Mouse (Mus musculus) neural tube, embryonic 12.5 days (tissue): ENCODE data around the gene Cby3. TPM values are rescaled to one million over a fixed set of nuclear protein-coding genes. Genes with fewer than 3 reads are reported as not detected.

Experiments used
- ATAC-seq: fragments of 200-750 bp; cut with Nextera tagmentation; 2 replicates; pipeline ENCODE4 v1.8.0; 2017; ENCODE audit warnings: low read depth, mild to moderate bottlenecking, moderate TSS enrichment, moderate library complexity; ENCODE audit not compliant: low FRiP score
- H3K27ac ChIP-seq: fragments of 300-500 bp; sonication (generic); 2 replicates; pipeline ENCODE4 v1.5.1; 2016
- H3K27me3 ChIP-seq: fragments of 300-500 bp; sonication (generic); replicated peaks from 2 replicates; pipeline ENCODE4 v1.6.1; 2016; ENCODE audit warnings: mild to moderate bottlenecking
- H3K36me3 ChIP-seq: fragments of 300-500 bp; sonication (generic); 2 replicates; pipeline ENCODE4 v1.6.1; 2016; ENCODE audit warnings: mild to moderate bottlenecking
- H3K4me1 ChIP-seq: fragments of 300-500 bp; sonication (generic); 2 replicates; pipeline ENCODE4 v1.6.1; 2016
- H3K4me2 ChIP-seq: fragments of 300-500 bp; sonication (generic); replicated peaks from 2 replicates; pipeline ENCODE4 v1.6.1; 2016; ENCODE audit warnings: mild to moderate bottlenecking
- H3K4me3 ChIP-seq: fragments of 300-500 bp; sonication (generic); 2 replicates; pipeline ENCODE4 v1.5.1; 2016
- H3K9ac ChIP-seq: fragments of 300-500 bp; sonication (generic); 2 replicates; pipeline ENCODE4 v1.6.1; 2016; ENCODE audit warnings: mild to moderate bottlenecking
- H3K9me3 ChIP-seq: fragments of 300-500 bp; sonication (generic); 2 replicates; pipeline ENCODE4 v1.6.1; 2016; ENCODE audit warnings: mild to moderate bottlenecking
- WGBS: fragments of 180-500 bp; shearing (Covaris S2); methylation state at CpG from one replicate; pipeline ENCODE4 v1.1.7; 2016; 5-methylcytosine and 5-hydroxymethylcytosine counted together
- polyA plus RNA-seq: library from polyadenylated mRNA; unstranded; fragments of >200 nt; fragmentation: Nextera tagmentation; extraction: Ambion mirVana; gene quantifications from 2 replicates; pipeline ENCODE4 v1.2.1, GENCODE M21; 2016

Cby3 gene
- polyA plus RNA-seq, 1 experiment from 2014 or later = not detected

DNA sequence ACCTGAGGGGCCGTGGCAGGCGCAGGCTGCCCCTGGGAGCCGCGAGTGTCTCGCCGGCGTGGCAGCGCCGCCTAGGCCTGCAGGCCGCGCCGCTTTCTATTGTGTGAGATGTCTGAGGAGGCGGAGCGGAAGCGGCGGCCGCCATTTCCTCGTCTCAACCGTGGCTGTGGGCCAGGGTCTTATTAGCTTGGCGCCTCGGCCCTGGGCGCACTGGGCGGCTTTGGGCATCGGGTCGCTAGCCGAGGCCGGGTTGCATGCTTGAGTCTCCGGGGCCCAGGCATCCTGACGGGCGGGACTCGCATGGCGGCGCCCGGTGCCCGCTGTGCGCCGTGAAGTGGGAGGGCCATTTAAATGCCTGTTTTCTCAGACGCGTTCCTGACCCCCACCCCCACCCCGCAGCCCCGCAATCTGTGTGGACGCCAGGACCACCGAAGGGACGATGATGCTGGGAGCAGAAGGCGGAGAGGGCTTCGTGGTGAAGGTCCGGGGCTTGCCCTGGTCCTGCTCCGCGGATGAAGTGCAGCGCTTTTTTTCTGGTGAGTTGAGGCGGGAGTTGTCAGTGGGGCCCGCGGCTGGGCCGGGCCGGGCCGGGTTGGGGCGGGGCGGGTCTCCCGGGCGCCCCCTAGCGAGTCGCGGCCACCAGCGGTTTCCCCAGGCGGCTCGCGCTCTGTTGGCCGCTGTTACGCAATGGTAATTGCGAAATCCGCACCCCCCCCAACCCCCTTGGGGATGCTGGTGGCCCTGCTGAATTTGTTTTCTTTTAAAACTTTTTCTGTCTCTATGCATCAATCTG is 23.8 kb downstream of the Cby3 start:
- H3K36me3 ChIP-seq = peaks cover 24% of the 10 kb centered on the region
- no peaks in the 10 kb centered on the region for H3K27me3 ChIP-seq
- peaks cover 22% of the 10 kb centered on the region for H3K4me1 ChIP-seq
- peak; percentile 79 for ATAC-seq
- H3K9me3 ChIP-seq = no peaks in the 10 kb centered on the region
- peak overlapping the region; percentile 59 for H3K4me2 ChIP-seq
- H3K9ac ChIP-seq = peak overlapping the region; percentile 99
- peak overlapping the region; percentile 99 for H3K27ac ChIP-seq
- peak overlapping the region; percentile 86 for H3K4me3 ChIP-seq
- under 1% methylated on average over 71 of the region's 71 CpGs for WGBS

DNA sequence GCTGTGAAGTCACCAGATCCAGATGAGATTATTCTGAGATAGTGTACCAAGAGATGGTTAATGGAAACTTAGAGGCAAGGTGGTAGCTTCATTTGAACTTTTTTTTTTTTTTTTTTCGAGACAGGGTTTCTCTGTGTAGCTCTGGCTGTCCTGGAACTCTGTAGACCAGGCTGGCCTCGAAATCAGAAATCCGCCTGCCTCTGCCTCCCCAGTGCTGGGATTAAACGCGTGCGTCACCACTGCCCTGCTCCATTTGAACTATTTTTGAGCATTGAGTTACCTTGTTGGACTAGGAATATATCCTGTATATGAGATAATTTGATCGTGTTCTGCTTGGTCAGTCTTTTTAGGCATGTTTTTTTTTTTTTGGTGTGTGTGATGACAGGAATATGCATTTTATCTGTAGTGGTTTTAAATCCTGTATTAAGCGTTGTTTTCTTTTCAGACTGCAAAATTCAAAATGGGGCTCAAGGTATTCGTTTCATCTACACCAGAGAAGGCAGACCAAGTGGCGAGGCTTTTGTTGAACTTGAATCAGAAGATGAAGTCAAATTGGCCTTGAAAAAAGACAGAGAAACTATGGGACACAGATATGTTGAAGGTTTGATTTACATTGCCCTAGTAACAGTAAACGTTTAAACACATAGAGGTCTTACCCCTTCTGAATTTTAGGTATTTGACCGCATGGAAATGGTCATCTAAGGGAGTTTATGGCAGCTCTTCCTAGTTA is 24.9 kb downstream of the Cby3 start:
- H3K36me3 ChIP-seq = peaks cover 29% of the 10 kb centered on the region
- H3K9ac ChIP-seq = peak overlapping the region; percentile 99
- peak overlapping the region; percentile 86 for H3K4me3 ChIP-seq
- WGBS = 68% methylated on average over 12 of the region's 12 CpGs
- H3K4me2 ChIP-seq = peak overlapping the region; percentile 59
- no peaks in the 10 kb centered on the region for H3K9me3 ChIP-seq
- no peak for ATAC-seq
- peaks cover 22% of the 10 kb centered on the region for H3K4me1 ChIP-seq
- no peaks in the 10 kb centered on the region for H3K27me3 ChIP-seq
- no peak overlapping the region for H3K27ac ChIP-seq

DNA sequence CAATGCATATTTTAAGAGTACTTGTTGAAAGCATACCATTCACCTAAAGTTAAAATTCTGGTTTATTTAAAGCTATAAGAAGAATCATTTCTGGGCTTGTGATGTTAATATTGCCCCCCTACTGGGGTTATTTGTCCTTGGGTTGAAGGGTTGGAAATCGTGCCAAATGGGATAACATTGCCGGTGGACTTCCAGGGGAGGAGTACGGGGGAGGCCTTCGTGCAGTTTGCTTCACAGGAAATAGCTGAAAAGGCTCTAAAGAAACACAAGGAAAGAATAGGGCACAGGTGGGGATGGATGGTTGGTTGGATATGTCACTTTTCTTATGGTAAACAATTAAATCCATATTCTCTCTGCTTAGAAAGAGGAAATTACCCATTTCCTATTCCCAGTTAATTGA is 27.0 kb downstream of the Cby3 start:
- Histone ChIP-seq H3K9ac (no peak overlapping the region), H3K4me2 (peak overlapping the region; percentile 54), H3K4me3 (0 out of 2 replicates have a peak overlapping the region, but pooled peaks have one; percentile 17), H3K27me3 (no peaks in the 10 kb centered on the region), H3K36me3 (peaks cover 43% of the 10 kb centered on the region), H3K4me1 (peaks cover 19% of the 10 kb centered on the region), H3K27ac (no peak overlapping the region), H3K9me3 (no peaks in the 10 kb centered on the region)
- no peak for ATAC-seq
- WGBS = 57% methylated on average over 4 of the region's 4 CpGs

DNA sequence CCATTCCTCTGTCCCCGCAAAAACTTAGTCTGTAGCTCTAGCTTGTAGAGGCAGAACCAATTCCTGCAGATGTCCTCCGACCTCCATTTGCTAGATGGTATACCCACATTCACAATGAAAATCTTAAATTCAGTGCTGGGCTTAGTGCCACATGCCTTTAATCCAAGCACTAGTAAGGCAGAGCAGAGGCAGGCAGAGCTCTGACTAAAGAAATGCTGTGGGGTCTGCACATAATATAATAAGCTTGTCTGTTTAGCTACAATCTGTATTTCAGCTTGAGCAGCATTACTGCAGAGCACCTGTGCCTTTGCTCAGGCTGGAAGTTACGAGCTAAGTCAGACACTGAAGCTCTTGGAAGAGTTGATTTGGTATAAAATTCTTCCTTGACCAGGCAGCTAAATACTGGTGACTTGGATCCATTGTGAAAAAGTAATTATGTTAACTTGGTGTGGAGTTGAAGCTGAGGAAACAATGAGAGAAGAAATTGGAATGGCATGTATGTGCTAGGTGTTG is 33.0 kb downstream of the Cby3 start:
- Histone ChIP-seq H3K9me3 (no peaks in the 10 kb centered on the region), H3K36me3 (peaks cover 67% of the 10 kb centered on the region), H3K27ac (no peak overlapping the region), H3K4me2 (no peak overlapping the region), H3K4me1 (0 out of 2 replicates have a peak, but pooled peaks cover 3% of the 10 kb centered on the region), H3K9ac (no peak overlapping the region), H3K27me3 (no peaks in the 10 kb centered on the region), H3K4me3 (no peak overlapping the region)
- WGBS = 80% methylated on average over 3 of the region's 3 CpGs
- no peak for ATAC-seq

DNA sequence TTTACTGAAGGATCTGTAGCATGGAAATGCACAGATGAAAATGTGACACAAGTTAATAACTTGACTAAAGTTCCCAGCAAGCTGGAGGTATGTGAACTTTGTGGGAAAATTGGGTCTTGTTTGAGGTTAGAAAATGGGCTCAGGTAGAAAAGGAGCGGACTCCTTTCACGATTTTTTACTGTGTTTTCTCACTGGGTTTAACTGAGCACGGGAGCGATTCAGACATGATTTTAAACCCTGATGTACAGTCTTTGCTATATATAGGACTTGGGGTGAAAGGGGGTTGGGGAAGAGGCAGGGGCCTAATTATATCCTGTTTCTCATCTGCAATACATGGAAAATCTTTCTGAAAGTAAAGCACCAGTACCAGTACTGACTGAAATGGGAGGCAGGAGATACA is 33.4 kb downstream of the Cby3 start:
- WGBS = 93% methylated on average over 4 of the region's 4 CpGs

DNA sequence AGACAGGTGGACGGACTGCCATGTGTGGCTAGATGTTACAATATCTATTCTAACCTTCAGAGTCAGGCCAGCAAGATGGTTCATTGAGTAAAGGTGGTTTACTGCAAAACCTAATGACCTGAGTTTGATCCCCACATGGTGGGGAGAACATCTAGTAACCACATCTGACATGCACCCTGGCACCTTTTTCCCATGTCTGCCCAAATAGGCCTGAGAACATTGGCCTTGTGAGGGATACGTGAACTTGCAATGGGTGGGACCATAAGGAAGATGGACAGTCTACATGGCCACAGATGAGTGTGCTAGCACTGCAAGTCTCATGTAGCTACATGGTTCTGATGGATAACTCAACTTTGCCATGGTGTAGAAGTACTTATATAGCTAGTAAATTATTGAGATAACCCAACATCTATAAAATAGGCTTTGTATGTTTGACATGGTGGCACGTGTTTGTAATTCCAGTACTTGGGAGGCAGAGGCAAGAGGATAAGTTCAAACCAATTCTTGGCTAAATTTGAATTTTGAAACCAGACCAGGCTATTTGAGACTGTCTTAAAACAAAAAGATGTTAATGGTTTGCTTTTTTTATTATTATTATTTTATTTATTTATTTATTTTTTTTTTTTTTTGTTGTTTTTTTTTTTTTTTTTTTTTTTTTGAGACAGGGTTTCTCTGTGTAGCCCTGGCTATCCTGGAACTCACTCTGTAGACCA is 34.1 kb downstream of the Cby3 start:
- H3K27me3 ChIP-seq = no peaks in the 10 kb centered on the region
- H3K9ac ChIP-seq = no peak overlapping the region
- no peaks in the 10 kb centered on the region for H3K9me3 ChIP-seq
- no peaks in the 10 kb centered on the region for H3K4me1 ChIP-seq
- no peak overlapping the region for H3K4me2 ChIP-seq
- ATAC-seq = no peak
- H3K36me3 ChIP-seq = peaks cover 61% of the 10 kb centered on the region
- no peak overlapping the region for H3K27ac ChIP-seq
- no peak overlapping the region for H3K4me3 ChIP-seq
- WGBS = 93% methylated on average over 3 of the region's 3 CpGs

More for the DNA sequence above, 33.4 kb downstream of the Cby3 start:
- Histone ChIP-seq H3K27me3 (no peaks in the 10 kb centered on the region), H3K4me1 (no peaks in the 10 kb centered on the region), H3K4me3 (no peak overlapping the region), H3K9me3 (no peaks in the 10 kb centered on the region), H3K4me2 (no peak overlapping the region), H3K9ac (no peak overlapping the region), H3K36me3 (peaks cover 63% of the 10 kb centered on the region), H3K27ac (no peak overlapping the region)
- ATAC-seq = no peak

DNA sequence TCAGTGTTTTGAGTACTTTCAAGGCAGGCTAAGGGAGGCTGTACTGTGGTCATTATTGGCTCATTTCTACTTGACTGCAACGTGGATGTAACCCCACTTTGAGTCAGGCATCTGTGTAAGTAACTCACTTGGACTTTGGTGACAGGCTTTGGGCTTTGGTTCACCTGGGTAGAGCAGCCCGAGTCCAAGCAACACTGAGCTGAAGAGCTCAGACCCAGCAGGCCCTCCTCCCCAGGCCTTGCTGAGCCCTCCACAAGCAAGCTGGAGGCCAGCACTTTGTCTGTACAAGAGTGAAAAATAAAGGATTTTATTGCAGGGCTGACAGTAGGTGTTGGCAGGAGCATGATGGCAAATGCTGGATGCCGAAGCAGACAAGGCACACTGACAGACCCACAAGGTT is 34.7 kb downstream of the Cby3 start:
- H3K9ac ChIP-seq = no peak overlapping the region
- peaks cover 64% of the 10 kb centered on the region for H3K36me3 ChIP-seq
- H3K4me1 ChIP-seq = no peaks in the 10 kb centered on the region
- ATAC-seq = no peak
- no peak overlapping the region for H3K27ac ChIP-seq
- no peaks in the 10 kb centered on the region for H3K27me3 ChIP-seq
- H3K4me3 ChIP-seq = no peak overlapping the region
- no peak overlapping the region for H3K4me2 ChIP-seq
- H3K9me3 ChIP-seq = no peaks in the 10 kb centered on the region
- 73% methylated on average over 3 of the region's 3 CpGs for WGBS

DNA sequence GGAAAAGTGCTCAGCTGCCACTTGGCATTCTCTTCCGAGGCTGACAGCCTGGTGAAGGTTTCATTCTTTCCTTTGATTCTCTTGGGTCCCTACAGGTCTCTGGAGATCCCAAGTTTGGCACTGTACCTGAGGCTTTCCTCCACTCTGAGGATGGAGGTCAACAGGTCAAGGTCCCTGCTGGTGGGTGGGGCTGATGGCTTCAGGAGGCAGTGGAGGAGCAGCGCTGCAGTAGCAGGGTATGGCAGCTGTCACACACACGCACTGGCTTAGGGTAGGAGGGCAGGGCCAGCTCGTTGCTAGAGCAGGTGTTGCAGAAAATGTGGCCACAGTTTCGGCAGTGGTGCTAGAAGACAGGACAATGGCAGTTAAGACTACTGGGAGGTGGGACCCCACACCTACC is 35.4 kb downstream of the Cby3 start:
- H3K4me2 ChIP-seq = no peak overlapping the region
- H3K27me3 ChIP-seq = no peaks in the 10 kb centered on the region
- H3K36me3 ChIP-seq = peaks cover 67% of the 10 kb centered on the region
- H3K4me3 ChIP-seq = no peak overlapping the region
- no peak for ATAC-seq
- no peaks in the 10 kb centered on the region for H3K9me3 ChIP-seq
- H3K9ac ChIP-seq = no peak overlapping the region
- no peak overlapping the region for H3K27ac ChIP-seq
- 67% methylated on average over 5 of the region's 5 CpGs for WGBS
- H3K4me1 ChIP-seq = no peaks in the 10 kb centered on the region

DNA sequence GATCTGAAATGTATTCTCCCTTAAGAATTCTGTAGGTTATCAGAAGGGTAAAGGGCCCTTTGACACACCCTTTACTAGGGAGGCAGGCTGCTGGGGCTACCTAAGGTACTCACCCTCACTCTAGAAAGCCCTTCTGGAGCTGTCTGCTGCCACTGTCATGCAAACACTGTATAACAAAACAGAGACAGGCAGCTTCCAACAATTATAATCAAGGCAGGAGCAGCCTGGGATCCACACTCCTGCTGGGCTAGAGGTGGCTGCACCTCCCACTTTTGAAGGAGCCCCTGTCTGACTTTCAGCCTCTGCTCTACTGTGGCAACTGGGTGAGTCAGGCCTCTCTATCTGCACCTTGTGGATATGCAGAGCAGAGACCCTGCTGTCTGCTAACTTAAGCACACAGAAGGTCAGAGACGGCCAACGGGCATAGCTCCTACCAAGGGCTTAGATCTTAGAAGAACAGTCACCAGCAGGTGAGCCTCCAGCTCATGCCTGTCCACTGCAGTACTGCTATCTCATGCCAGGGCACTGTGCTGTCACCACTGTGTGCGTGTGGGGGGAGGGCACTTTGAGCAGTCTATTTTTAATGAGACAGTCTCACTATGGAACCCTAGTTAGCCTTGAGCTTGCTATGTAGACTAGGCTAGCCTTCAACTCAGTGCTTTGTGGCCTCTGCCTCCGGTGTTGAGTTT is 37.2 kb downstream of the Cby3 start:
- ATAC-seq = no peak
- Histone ChIP-seq H3K27me3 (no peaks in the 10 kb centered on the region), H3K4me1 (no peaks in the 10 kb centered on the region), H3K4me3 (no peak overlapping the region), H3K9me3 (no peaks in the 10 kb centered on the region), H3K4me2 (no peak overlapping the region), H3K9ac (no peak overlapping the region), H3K27ac (no peak overlapping the region), H3K36me3 (peaks cover 66% of the 10 kb centered on the region)
- WGBS = 86% methylated on average over 4 of the region's 4 CpGs

DNA sequence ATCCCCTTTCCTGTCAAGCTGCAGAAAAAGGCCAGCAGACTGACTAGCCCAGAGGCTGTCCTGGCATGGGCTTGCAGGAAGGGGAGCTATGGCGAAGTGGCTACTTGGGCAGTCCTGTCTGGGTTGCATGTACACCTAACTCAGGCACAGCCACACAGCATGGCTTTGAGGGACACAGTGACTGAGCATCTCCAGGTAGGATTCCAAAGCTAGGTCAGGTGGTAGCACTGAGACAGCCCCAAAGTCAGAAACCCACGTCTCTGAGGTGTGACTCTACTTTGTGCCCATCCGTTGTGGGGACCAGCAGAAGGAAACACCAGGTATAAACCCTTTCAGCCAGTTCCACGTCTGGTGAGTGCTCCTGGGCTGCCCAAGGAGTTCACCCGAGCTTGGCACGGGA is 39.0 kb downstream of the Cby3 start:
- Histone ChIP-seq H3K36me3 (peaks cover 65% of the 10 kb centered on the region), H3K4me1 (no peaks in the 10 kb centered on the region), H3K27ac (no peak overlapping the region), H3K4me2 (no peak overlapping the region), H3K9me3 (no peaks in the 10 kb centered on the region), H3K4me3 (no peak overlapping the region), H3K27me3 (no peaks in the 10 kb centered on the region), H3K9ac (no peak overlapping the region)
- WGBS = 90% methylated on average over 6 of the region's 6 CpGs
- ATAC-seq = no peak

DNA sequence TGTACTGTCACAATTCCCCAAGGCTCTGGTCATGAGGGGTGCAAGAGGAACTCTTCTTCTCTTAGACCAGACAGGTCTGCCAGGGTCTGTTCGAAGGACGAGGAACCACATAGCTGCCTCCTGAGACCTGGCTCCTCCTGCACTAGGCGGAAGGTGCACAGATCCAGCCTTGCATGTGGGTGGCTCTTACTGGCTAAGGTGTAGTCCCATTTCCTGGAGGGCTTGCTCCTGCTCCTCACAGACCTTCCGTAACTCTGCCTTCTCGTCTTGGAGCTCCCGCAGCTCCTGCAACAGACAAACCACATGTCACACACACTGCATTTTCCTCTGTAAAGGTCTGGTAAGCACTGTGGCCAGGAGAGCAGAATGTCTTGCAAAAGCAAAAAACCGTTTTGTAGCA is 40.5 kb downstream of the Cby3 start:
- peaks cover 72% of the 10 kb centered on the region for H3K36me3 ChIP-seq
- WGBS = 93% methylated on average over 7 of the region's 7 CpGs
- H3K4me1 ChIP-seq = no peaks in the 10 kb centered on the region
- H3K27ac ChIP-seq = no peak overlapping the region
- no peaks in the 10 kb centered on the region for H3K9me3 ChIP-seq
- no peak overlapping the region for H3K4me3 ChIP-seq
- ATAC-seq = no peak
- no peak overlapping the region for H3K4me2 ChIP-seq
- no peaks in the 10 kb centered on the region for H3K27me3 ChIP-seq
- H3K9ac ChIP-seq = no peak overlapping the region
